Mouse (Mus musculus) forebrain, embryonic 14.5 days (tissue): ENCODE data around the gene Igf2bp2. TPM values are rescaled to one million over a fixed set of nuclear protein-coding genes. Genes with fewer than 3 reads are reported as not detected.

Source experiments
- ATAC-seq: fragments of 200-750 bp; cut with Nextera tagmentation; 2 replicates; pipeline ENCODE4 v1.8.0; 2017; ENCODE audit warnings: mild to moderate bottlenecking, moderate library complexity
- DNase-seq: peaks from one replicate; pipeline ENCODE4 v3.0.0-alpha.2; 2015; ENCODE audit warnings: low spot score
- H3K27ac ChIP-seq: fragments of 300-500 bp; sonication (generic); 2 replicates; pipeline ENCODE4 v1.5.1; 2014; ENCODE audit warnings: low read depth, mild to moderate bottlenecking, control low read depth, low read length, moderate library complexity
- H3K27me3 ChIP-seq: fragments of 300-500 bp; sonication (generic); replicated peaks from 2 replicates; pipeline ENCODE4 v1.6.1; 2014; ENCODE audit warnings: low read length, control low read depth, mixed read lengths; ENCODE audit not compliant: control insufficient read depth, insufficient read depth
- H3K36me3 ChIP-seq: fragments of 300-500 bp; sonication (generic); 2 replicates; pipeline ENCODE4 v1.6.1; 2014; ENCODE audit warnings: low read length, control low read depth; ENCODE audit not compliant: control insufficient read depth, insufficient read depth
- H3K4me1 ChIP-seq: fragments of 300-500 bp; sonication (generic); 2 replicates; pipeline ENCODE4 v1.6.1; 2014; ENCODE audit warnings: antibody characterized with exemption, low read length, control low read depth; ENCODE audit not compliant: control insufficient read depth, insufficient read depth
- H3K4me2 ChIP-seq: fragments of 300-500 bp; sonication (generic); 2 replicates; pipeline ENCODE4 v1.6.1; 2014; ENCODE audit warnings: mild to moderate bottlenecking, control low read depth, low read length
- H3K4me3 ChIP-seq: fragments of 300-500 bp; sonication (generic); 2 replicates; pipeline ENCODE4 v1.5.1; 2014; ENCODE audit warnings: low read depth, low read length, control low read depth
- H3K9ac ChIP-seq: fragments of 300-500 bp; sonication (generic); 2 replicates; pipeline ENCODE4 v1.6.1; 2014; ENCODE audit warnings: mild to moderate bottlenecking, low read length, control low read depth, moderate library complexity
- H3K9me3 ChIP-seq: fragments of 300-500 bp; sonication (generic); replicated peaks from 2 replicates; pipeline ENCODE4 v1.6.1; 2016; ENCODE audit warnings: low read length, control low read depth, mixed read lengths; ENCODE audit not compliant: control insufficient read depth
- WGBS: fragments of 180-500 bp; shearing (Covaris S2); extraction: QIAGEN DNeasy Blood & Tissue Kit; methylation state at CpG from one replicate; pipeline ENCODE4 v1.1.7; 2014; 5-methylcytosine and 5-hydroxymethylcytosine counted together
- polyA plus RNA-seq: library from polyadenylated mRNA; unstranded; fragments of >200 nt; fragmentation: Nextera tagmentation; extraction: Ambion mirVana; gene quantifications from 2 replicates; pipeline ENCODE4 v1.2.1, GENCODE M21; 2014

The Igf2bp2 gene
- polyA plus RNA-seq, 1 experiment from 2014 or later = 25.1 TPM

DNA sequence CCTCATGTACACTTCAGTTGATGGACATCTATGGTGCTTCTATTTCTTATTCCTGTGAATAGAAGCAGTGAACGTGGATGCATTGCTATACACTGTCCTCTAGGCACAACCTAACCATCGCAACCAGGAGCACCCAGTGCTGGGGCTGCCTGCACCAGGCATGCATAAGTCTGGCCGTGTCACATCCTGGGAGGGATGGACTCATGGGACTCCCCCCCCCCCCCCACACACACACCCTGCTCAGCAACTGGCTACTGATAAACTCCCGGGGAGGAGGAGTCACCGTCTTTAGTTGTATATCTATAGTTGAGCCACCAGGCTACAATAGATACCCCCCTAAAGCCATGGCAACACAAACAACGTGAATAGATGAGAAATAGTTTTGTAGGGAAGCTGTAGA, 105.6 kb downstream of the Igf2bp2 start:
- no peak overlapping the region for H3K4me3 ChIP-seq
- DNase-seq = no peak
- H3K4me2 ChIP-seq = no peak overlapping the region
- WGBS = 79% methylated on average over 6 of the region's 6 CpGs
- peaks cover 41% of the 10 kb centered on the region for H3K36me3 ChIP-seq
- H3K27me3 ChIP-seq = no peaks in the 10 kb centered on the region
- no peak for ATAC-seq
- no peak overlapping the region for H3K9ac ChIP-seq
- H3K27ac ChIP-seq = no peak overlapping the region
- no peaks in the 10 kb centered on the region for H3K4me1 ChIP-seq
- no peaks in the 10 kb centered on the region for H3K9me3 ChIP-seq

DNA sequence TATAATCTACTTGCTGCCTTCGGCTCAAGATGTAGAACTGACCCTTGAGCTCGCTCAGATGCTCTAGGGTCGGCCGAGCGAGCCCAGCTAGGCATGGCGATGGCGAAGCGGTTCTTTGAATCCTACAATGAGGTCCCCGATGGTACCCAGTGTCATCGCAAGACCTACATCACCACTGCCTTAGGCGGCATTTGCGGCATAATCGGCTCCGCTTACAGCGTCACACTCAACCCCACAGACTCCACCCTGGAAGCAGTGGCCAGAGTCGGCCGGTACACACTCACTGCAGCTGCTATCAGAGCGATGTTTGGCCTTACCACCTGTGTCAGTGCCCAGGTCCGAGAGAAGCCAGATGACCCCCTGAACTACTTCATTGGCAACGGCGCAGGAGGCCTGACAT, 109.7 kb downstream of the Igf2bp2 start:
- Histone ChIP-seq H3K9ac (no peak overlapping the region), H3K36me3 (peaks cover 11% of the 10 kb centered on the region; the same call in 1 of the 2 replicates), H3K4me2 (no peak overlapping the region), H3K4me1 (no peaks in the 10 kb centered on the region), H3K27ac (no peak overlapping the region), H3K4me3 (no peak overlapping the region), H3K9me3 (no peaks in the 10 kb centered on the region), H3K27me3 (no peaks in the 10 kb centered on the region)
- no peak for ATAC-seq
- DNase-seq = no peak
- WGBS = 94% methylated on average over 21 of the region's 21 CpGs

GRCm38 (mm10) chr16:22046739-22047366, 116.2 kb downstream of the Igf2bp2 start:
- no peak overlapping the region for H3K4me2 ChIP-seq
- DNase-seq (peak; percentile 55), ATAC-seq (peak; percentile 75)
- WGBS = 42% methylated on average over 10 of the region's 10 CpGs
- H3K9ac ChIP-seq = no peak overlapping the region
- no peaks in the 10 kb centered on the region for H3K27me3 ChIP-seq
- no peak overlapping the region; the same call in 1 of the 2 replicates for H3K27ac ChIP-seq
- H3K36me3 ChIP-seq = peaks cover 54% of the 10 kb centered on the region
- H3K9me3 ChIP-seq = no peaks in the 10 kb centered on the region
- no peaks in the 10 kb centered on the region for H3K4me1 ChIP-seq
- H3K4me3 ChIP-seq = no peak overlapping the region

DNA sequence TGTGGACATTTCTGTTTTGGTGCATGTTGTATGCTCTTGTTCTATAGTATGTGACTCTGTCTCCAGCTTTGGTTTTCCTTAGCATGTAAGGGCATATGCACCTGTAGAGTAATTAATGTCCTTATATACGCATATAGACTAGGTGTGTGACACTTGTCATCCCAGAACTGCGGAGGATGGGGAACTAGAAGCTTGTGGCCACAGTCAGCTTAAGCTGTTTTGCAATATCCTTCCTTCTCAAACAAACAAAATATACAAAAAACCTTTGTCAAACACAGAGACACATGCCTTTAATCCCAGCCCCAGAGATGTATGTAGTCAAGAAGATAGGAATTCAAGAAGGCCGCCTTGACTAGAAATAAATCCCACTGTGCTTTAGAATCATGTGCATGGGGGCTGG, 117.2 kb downstream of the Igf2bp2 start:
- H3K27ac ChIP-seq = no peak overlapping the region
- no peaks in the 10 kb centered on the region for H3K4me1 ChIP-seq
- no peaks in the 10 kb centered on the region for H3K9me3 ChIP-seq
- no peak overlapping the region for H3K9ac ChIP-seq
- WGBS = 97% methylated on average over 3 of the region's 3 CpGs
- DNase-seq (no peak), ATAC-seq (no peak)
- H3K4me2 ChIP-seq = no peak overlapping the region
- H3K27me3 ChIP-seq = no peaks in the 10 kb centered on the region
- H3K4me3 ChIP-seq = no peak overlapping the region
- peaks cover 61% of the 10 kb centered on the region for H3K36me3 ChIP-seq

- no peak overlapping the region for H3K27ac ChIP-seq
- WGBS = 95% methylated on average over 4 of the region's 4 CpGs
- H3K9me3 ChIP-seq = no peaks in the 10 kb centered on the region
- no peaks in the 10 kb centered on the region for H3K27me3 ChIP-seq
- no peak overlapping the region for H3K4me2 ChIP-seq
- no peaks in the 10 kb centered on the region for H3K4me1 ChIP-seq
- DNase-seq = no peak
- no peak overlapping the region for H3K9ac ChIP-seq
- H3K4me3 ChIP-seq = no peak overlapping the region
- no peak for ATAC-seq
- H3K36me3 ChIP-seq = peaks cover 77% of the 10 kb centered on the region
These were observed 119.3 kb downstream of the Igf2bp2 start for GRCm38 (mm10) chr16:22043830-22044229.

DNA sequence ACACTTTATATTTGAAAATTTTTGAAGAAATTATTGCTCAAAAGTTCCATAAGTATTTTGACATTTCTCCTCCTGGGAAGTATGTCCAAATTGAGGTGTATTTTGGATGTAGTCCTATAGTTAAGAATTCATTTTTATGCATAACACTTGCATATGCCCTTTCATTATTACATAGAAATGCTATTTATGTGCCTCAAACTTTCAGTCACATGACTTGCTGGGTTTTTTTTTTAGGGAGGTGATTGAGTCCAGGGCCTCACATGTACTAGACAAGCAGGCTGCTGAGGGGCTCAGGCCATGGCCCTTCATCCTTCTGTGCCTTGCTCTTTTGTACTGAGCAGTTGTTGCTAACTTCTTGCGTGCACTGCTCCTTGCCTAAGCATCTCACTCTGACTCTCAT, 123.1 kb downstream of the Igf2bp2 start:
- no peaks in the 10 kb centered on the region for H3K9me3 ChIP-seq
- DNase-seq (no peak), ATAC-seq (no peak)
- H3K27ac ChIP-seq = no peak overlapping the region
- no peak overlapping the region for H3K4me2 ChIP-seq
- no peaks in the 10 kb centered on the region for H3K27me3 ChIP-seq
- H3K9ac ChIP-seq = no peak overlapping the region
- H3K4me1 ChIP-seq = no peaks in the 10 kb centered on the region
- H3K4me3 ChIP-seq = no peak overlapping the region
- WGBS = 88% methylated on average over 1 of the region's 1 CpGs
- peaks cover 67% of the 10 kb centered on the region for H3K36me3 ChIP-seq

GRCm38 (mm10) chr16:22038554-22038953, 124.5 kb downstream of the Igf2bp2 start:
- H3K4me1 ChIP-seq = no peaks in the 10 kb centered on the region
- H3K4me2 ChIP-seq = no peak overlapping the region
- WGBS = 93% methylated on average over 10 of the region's 10 CpGs
- H3K9me3 ChIP-seq = no peaks in the 10 kb centered on the region
- H3K36me3 ChIP-seq = peaks cover 53% of the 10 kb centered on the region
- DNase-seq = no peak
- no peak overlapping the region for H3K9ac ChIP-seq
- no peaks in the 10 kb centered on the region for H3K27me3 ChIP-seq
- no peak for ATAC-seq
- no peak overlapping the region for H3K4me3 ChIP-seq
- no peak overlapping the region for H3K27ac ChIP-seq

DNA sequence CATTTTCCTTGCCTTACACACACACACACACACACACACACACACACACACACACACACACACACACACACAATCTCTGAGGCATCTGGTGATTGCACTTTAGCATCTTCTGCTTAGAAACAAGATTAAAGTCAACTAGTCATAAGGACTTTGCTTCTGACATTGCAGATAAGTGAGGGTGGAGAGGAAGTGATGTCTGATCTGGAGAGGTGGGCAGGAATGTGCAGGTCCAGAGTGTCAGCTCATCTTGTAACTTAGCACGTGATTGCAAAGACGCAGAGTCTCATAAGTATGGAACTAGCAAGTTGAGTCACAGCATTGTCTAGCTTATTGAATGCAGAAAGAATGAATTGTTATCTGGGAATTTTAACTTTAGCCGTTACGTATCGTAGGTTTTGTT, 135.6 kb downstream of the Igf2bp2 start:
- DNase-seq (no peak), ATAC-seq (no peak)
- Histone ChIP-seq H3K9me3 (no peaks in the 10 kb centered on the region), H3K4me1 (no peaks in the 10 kb centered on the region), H3K36me3 (peaks cover 85% of the 10 kb centered on the region), H3K4me3 (no peak overlapping the region), H3K4me2 (no peak overlapping the region), H3K27me3 (no peaks in the 10 kb centered on the region), H3K9ac (no peak overlapping the region), H3K27ac (no peak overlapping the region)
- WGBS = 92% methylated on average over 5 of the region's 5 CpGs

- H3K4me3 ChIP-seq = no peak overlapping the region
- H3K9me3 ChIP-seq = peaks cover 6% of the 10 kb centered on the region
- 96% methylated on average over 2 of the region's 2 CpGs for WGBS
- H3K9ac ChIP-seq = no peak overlapping the region
- H3K4me2 ChIP-seq = no peak overlapping the region
- no peaks in the 10 kb centered on the region for H3K27me3 ChIP-seq
- H3K36me3 ChIP-seq = peaks cover 71% of the 10 kb centered on the region
- no peak for DNase-seq
- H3K27ac ChIP-seq = no peak overlapping the region
- ATAC-seq = no peak
- no peaks in the 10 kb centered on the region for H3K4me1 ChIP-seq
These were observed 141.0 kb downstream of the Igf2bp2 start for GRCm38 (mm10) chr16:22022122-22022521.
